ENCODE assay signal across 8 mouse cellular contexts in genomic region chr7:27591266-27592216, GRCm38 (mm10). TPM values are rescaled to one million over a fixed set of nuclear protein-coding genes. Genes with fewer than 3 reads are reported as not detected.
DNase-seq lines count a peak whose midpoint lies in the region; ATAC-seq and TF ChIP-seq lines count a peak whose summit lies in the region.

Gene Akt2, plus strand, starts transcription at chr7:27591552.

- H3K4me2 ChIP-seq in forebrain, embryonic 16.5 days (ENCODE audit: low read length) = peak within 1 kb of the TSS; percentile 77
- H3K4me2 ChIP-seq in lung, embryonic 16.5 days (ENCODE audit: low read depth, low read length) = peak within 1 kb of the TSS; percentile 71

- intact Hi-C loops in heart, postnatal 36 days (cut with DNase I) = loop anchor here (2.0 to 5.0 kb wide), 3 partner anchors 15 to 254 kb away; partner anchors contain the start of genes Ltbp4 and Zfp607b

- peak within 1 kb of the TSS; percentile 97 for H3K9ac ChIP-seq in MEL (ENCODE audit: control insufficient read depth, low read depth, low read length, poor library complexity, severe bottlenecking)
- H3K9ac ChIP-seq in forebrain, embryonic 16.5 days (replicated peaks; ENCODE audit: low read depth, low read length) = peak within 1 kb of the TSS; percentile 93
- peak within 1 kb of the TSS; percentile 91 for H3K9ac ChIP-seq in lung, embryonic 16.5 days (ENCODE audit: low read length)

- TF ChIP-seq CTCF in MEL (IDR thresholded peaks at IDR 0.05 in 2 of 3, conservative IDR thresholded peaks at IDR 0.05 in 1 of 3; ENCODE audit: control insufficient read depth in 1 of 3, insufficient read depth in 1 of 3, low read depth in 2 of 3, low read length in 3 of 3, poor library complexity in 1 of 3, severe bottlenecking in 1 of 3) = no peak

- peaks cover 0 to 6% of the 10 kb centered on the region in 2 experiments; a peak in 1 of 4 replicates for H3K36me3 ChIP-seq in MEL (ENCODE audit: control insufficient read depth in 1 of 2, insufficient read depth in 2 of 2, low read length in 2 of 2)
- H3K36me3 ChIP-seq in forebrain, embryonic 16.5 days (ENCODE audit: control insufficient read depth, insufficient read depth) = no peaks in the 10 kb centered on the region
- no peaks in the 10 kb centered on the region for H3K36me3 ChIP-seq in lung, embryonic 16.5 days (ENCODE audit: control insufficient read depth, insufficient read depth, low read length)

- no peak for TF ChIP-seq RAD21 in MEL (IDR thresholded peaks at IDR 0.05; ENCODE audit: low read depth, low read length)

- ATAC-seq in forebrain, embryonic 16.5 days = peak; percentile 96
- peak; percentile 96 for ATAC-seq in lung, embryonic 16.5 days (ENCODE audit: low read depth)

- H3K79me2 ChIP-seq in MEL (ENCODE audit: control insufficient read depth, insufficient read depth, low read length, poor library complexity) = peaks cover 46% of the 10 kb centered on the region

- no peaks in the 10 kb centered on the region for H3K27me3 ChIP-seq in MEL (ENCODE audit: control insufficient read depth in 1 of 2, insufficient read depth in 2 of 2, low read length in 2 of 2)
- no peaks in the 10 kb centered on the region for H3K27me3 ChIP-seq in forebrain, embryonic 16.5 days (replicated peaks; ENCODE audit: control insufficient read depth, insufficient read depth, low read length)
- no peaks in the 10 kb centered on the region for H3K27me3 ChIP-seq in lung, embryonic 16.5 days (ENCODE audit: control insufficient read depth, insufficient read depth, low read depth, low read length)

- H3K9me3 ChIP-seq in MEL (replicated peaks; ENCODE audit: insufficient read depth, low read length) = no peaks in the 10 kb centered on the region
- no peaks in the 10 kb centered on the region for H3K9me3 ChIP-seq in forebrain, embryonic 16.5 days (ENCODE audit: control insufficient read depth, low read length)
- no peaks in the 10 kb centered on the region for H3K9me3 ChIP-seq in lung, embryonic 16.5 days (ENCODE audit: control insufficient read depth, low read length)

- H3K4me1 ChIP-seq in MEL (ENCODE audit: control insufficient read depth in 1 of 2, insufficient read depth in 2 of 2, low read length in 2 of 2) = peaks cover 0 to 15% of the 10 kb centered on the region in 2 experiments; a peak in 2 of 4 replicates
- H3K4me1 ChIP-seq in forebrain, embryonic 16.5 days (replicated peaks; ENCODE audit: control insufficient read depth, insufficient read depth, low read length) = peaks cover 21% of the 10 kb centered on the region
- H3K4me1 ChIP-seq in lung, embryonic 16.5 days (replicated peaks; ENCODE audit: control insufficient read depth, insufficient read depth, low read length) = peaks cover 21% of the 10 kb centered on the region

- peak within 1 kb of the TSS; percentile 100 for H3K27ac ChIP-seq in MEL (ENCODE audit: control insufficient read depth, low read depth, low read length)
- H3K27ac ChIP-seq in forebrain, embryonic 16.5 days (ENCODE audit: low read length) = peak within 1 kb of the TSS; percentile 98
- H3K27ac ChIP-seq in lung, embryonic 16.5 days (ENCODE audit: low read length) = peak within 1 kb of the TSS; percentile 98

- H3K4me3 ChIP-seq in MEL (ENCODE audit: control insufficient read depth in 1 of 2, insufficient read depth in 1 of 2, low read depth in 2 of 2, low read length in 2 of 2) = peak within 1 kb of the TSS; percentile 79 to 91
- peak within 1 kb of the TSS; percentile 84 for H3K4me3 ChIP-seq in forebrain, embryonic 16.5 days (replicated peaks; ENCODE audit: low read length)
- peak within 1 kb of the TSS; percentile 69 for H3K4me3 ChIP-seq in lung, embryonic 16.5 days (ENCODE audit: low read length)

- TF ChIP-seq EP300 in MEL (IDR thresholded peaks at IDR 0.05; ENCODE audit: low read depth in 1 of 2, low read length in 2 of 2) = peak in 1 of 2 experiments; percentile 38; a peak in 2 of 4 replicates

- TF ChIP-seq POLR2A in MEL (IDR thresholded peaks at IDR 0.05; ENCODE audit: control insufficient read depth in 1 of 2, insufficient read depth in 1 of 2, low read depth in 1 of 2, low read length in 2 of 2, poor library complexity in 1 of 2) = peak; percentile 55 to 61; a peak in 3 of 4 replicates

- WGBS in forebrain, embryonic 16.5 days = 1% methylated on average over 42 of the region's 71 CpGs
- WGBS in lung, embryonic 16.5 days = under 1% methylated on average over 44 of the region's 71 CpGs

- peak; percentile 98 for DNase-seq in MEL (ENCODE audit: low read depth, low spot score)
- DNase-seq in cerebellum, adult 18-20 months = peak; percentile 94 to 98
- peak; percentile 88 for DNase-seq in heart, postnatal 36 days
- peak; percentile 94 to 95 for DNase-seq in layer of hippocampus, adult 8-10 months (ENCODE audit: low spot score in 2 of 2)
- DNase-seq in ovary, postnatal 10 days (ENCODE audit: low spot score) = peak; percentile 69
- peak; percentile 94 for DNase-seq in thymus, postnatal 10 days (ENCODE audit: low spot score in 2 of 2)

TF ChIP-seq in MEL, 35 proteins besides CTCF, POLR2A, EP300 and RAD21:
- TF ChIP-seq GABPA (IDR thresholded peaks at IDR 0.05; ENCODE audit: low read depth, low read length) = no peak
- TF ChIP-seq USF2 (IDR thresholded peaks at IDR 0.05; ENCODE audit: borderline replicate concordance in 1 of 2, insufficient read depth in 1 of 2, low read depth in 1 of 2, low read length in 2 of 2) = no peak
- no peak for TF ChIP-seq GATA1 (IDR thresholded peaks at IDR 0.05; ENCODE audit: low read depth, low read length)
- TF ChIP-seq USF1 (IDR thresholded peaks at IDR 0.05; ENCODE audit: low read depth, low read length) = peak; percentile 27; the same call in 1 of the 2 replicates
- TF ChIP-seq POLR2AphosphoS2 (IDR thresholded peaks at IDR 0.05; ENCODE audit: low read length) = no peak; the same call in 1 of the 2 replicates
- peak; percentile 14 for TF ChIP-seq MXI1 (IDR thresholded peaks at IDR 0.05; ENCODE audit: low read depth, low read length)
- 0 out of 2 replicates have a peak, but pooled peaks have one; percentile 8 for TF ChIP-seq MYB (IDR thresholded peaks at IDR 0.05; ENCODE audit: low read depth, low read length)
- no peak for TF ChIP-seq TCF12 (IDR thresholded peaks at IDR 0.05; ENCODE audit: low read depth, low read length)
- no peak for TF ChIP-seq MAFK (IDR thresholded peaks at IDR 0.05; ENCODE audit: borderline replicate concordance, low read depth, low read length)
- peak; percentile 88 for TF ChIP-seq HCFC1 (IDR thresholded peaks at IDR 0.05; ENCODE audit: low read depth, low read length)
- peak; percentile 95 for TF ChIP-seq MAZ (IDR thresholded peaks at IDR 0.05; ENCODE audit: low read depth, low read length)
- no peak for TF ChIP-seq RCOR1 (IDR thresholded peaks at IDR 0.05; ENCODE audit: low read depth, low read length)
- peak; percentile 89 for TF ChIP-seq NRF1 (IDR thresholded peaks at IDR 0.05; ENCODE audit: insufficient read depth, low read depth, low read length, poor library complexity, severe bottlenecking)
- TF ChIP-seq ZC3H11A (IDR thresholded peaks at IDR 0.05; ENCODE audit: low read depth, low read length) = no peak
- TF ChIP-seq MYC (IDR thresholded peaks at IDR 0.05; ENCODE audit: low read depth, low read length) = no peak
- TF ChIP-seq ETS1 (IDR thresholded peaks at IDR 0.05; ENCODE audit: low read depth, low read length) = peak; percentile 53
- peak; percentile 42; the same call in 1 of the 2 replicates for TF ChIP-seq TBP (IDR thresholded peaks at IDR 0.05; ENCODE audit: low read depth, low read length)
- TF ChIP-seq ZNF384 (IDR thresholded peaks at IDR 0.05; ENCODE audit: low read depth, low read length) = peak; percentile 99
- TF ChIP-seq E2F4 (IDR thresholded peaks at IDR 0.05; ENCODE audit: borderline replicate concordance, low read depth, low read length) = no peak
- TF ChIP-seq MAX (IDR thresholded peaks at IDR 0.05; ENCODE audit: low read length) = peak; percentile 52; the same call in 1 of the 2 replicates
- TF ChIP-seq CHD2 (IDR thresholded peaks at IDR 0.05; ENCODE audit: low read length) = no peak
- TF ChIP-seq ZKSCAN1 (IDR thresholded peaks at IDR 0.05; ENCODE audit: low read depth, low read length) = no peak
- TF ChIP-seq CHD1 (IDR thresholded peaks at IDR 0.05; ENCODE audit: low read depth, low read length) = peak; percentile 99
- TF ChIP-seq TAL1 (IDR thresholded peaks at IDR 0.05; ENCODE audit: low read length) = no peak
- TF ChIP-seq ZMIZ1 (IDR thresholded peaks at IDR 0.05; ENCODE audit: low read depth, low read length) = 0 out of 2 replicates have a peak, but pooled peaks have one; percentile 23
- TF ChIP-seq SIN3A (IDR thresholded peaks at IDR 0.05; ENCODE audit: low read length) = peak; percentile 85
- TF ChIP-seq KAT2A (conservative IDR thresholded peaks at IDR 0.05; ENCODE audit: low read depth, low read length) = peak; percentile 64; the same call in 1 of the 2 replicates
- TF ChIP-seq ELF1 (IDR thresholded peaks at IDR 0.05; ENCODE audit: low read depth, low read length) = peak; percentile 75; the same call in 1 of the 2 replicates
- no peak for TF ChIP-seq POLR2AphosphoS5 (IDR thresholded peaks at IDR 0.05; ENCODE audit: borderline replicate concordance, low read depth, low read length)
- TF ChIP-seq NELFE (IDR thresholded peaks at IDR 0.05; ENCODE audit: low read depth, low read length) = peak; percentile 46
- no peak for TF ChIP-seq SMC3 (IDR thresholded peaks at IDR 0.05; ENCODE audit: low read depth, low read length)
- TF ChIP-seq BHLHE40 (IDR thresholded peaks at IDR 0.05; ENCODE audit: borderline replicate concordance, low read depth, low read length) = 0 out of 2 replicates have a peak, but pooled peaks have one; percentile 32
- TF ChIP-seq JUND (IDR thresholded peaks at IDR 0.05; ENCODE audit: low read depth, low read length) = no peak
- no peak for TF ChIP-seq MEF2A (IDR thresholded peaks at IDR 0.05; ENCODE audit: extremely low read depth, insufficient replicate concordance, low read depth, low read length, poor library complexity, severe bottlenecking)
- no peak for TF ChIP-seq UBTF (IDR thresholded peaks at IDR 0.05; ENCODE audit: borderline replicate concordance, insufficient read depth, low read depth, low read length)

RNA-seq across cellular contexts. Expression of gene Akt2, which starts in this region (rescaled TPM):
- total RNA-seq in MEL (2012; rRNA removed) = 69.0 and 73.5 TPM in 2 replicates
- polyA plus RNA-seq in MEL (2012; ENCODE audit: insufficient read depth in 1 of 2, insufficient read length in 2 of 2, low read depth in 1 of 2, low replicate concordance in 2 of 2, missing spikeins in 1 of 2) = 100 to 1,000 TPM in 1 of 2 experiments, not detected in 1; 127 TPM
- 83.7 and 99.3 TPM in 2 replicates for polyA plus RNA-seq in forebrain, embryonic 16.5 days (2015; fragmentation: Nextera tagmentation; extraction: Ambion mirVana)
- total RNA-seq in heart, postnatal 36 days (2021) = 100 to 1,000 TPM; 172 to 194 TPM
- 100 to 1,000 TPM in 2 of 4 experiments, 10 to 100 TPM in 2; 72.2 to 109 (median 97.5) TPM for total RNA-seq in layer of hippocampus, adult 8-10 months (2022)
- polyA plus RNA-seq in lung, embryonic 16.5 days (2015; fragmentation: Nextera tagmentation; extraction: Ambion mirVana) = 89.4 and 93.0 TPM in 2 replicates

Comparison
In these comparisons a context has a peak if more than half of its experiments do, and no peak if none do; other contexts are left out.
1. Peak in every context shown above with its lines: DNase-seq, ATAC-seq, H3K4me3 ChIP-seq and H3K27ac ChIP-seq.